Mouse (Mus musculus) heart, postnatal 0 days (tissue): Measurements from ENCODE around the gene Ube2f. TPM values are rescaled to one million over a fixed set of nuclear protein-coding genes. Genes with fewer than 3 reads are reported as not detected.
A peak's percentile ranks its signal among the peaks of the same experiment; 100 is the strongest.

ENCODE experiments used
- ATAC-seq: fragments of 200-750 bp; cut with Nextera tagmentation; 2 replicates; pipeline ENCODE4 v1.8.0; 2017; ENCODE audit warnings: low read depth, moderate number of reproducible peaks, moderate library complexity; ENCODE audit not compliant: insufficient read depth
- DNase-seq: peaks from one replicate; pipeline ENCODE4 v3.0.0-alpha.2; 2016; ENCODE audit warnings: low spot score
- H3K27ac ChIP-seq: fragments of 300-500 bp; sonication (generic); 2 replicates; pipeline ENCODE4 v1.5.1; 2014; ENCODE audit warnings: low read depth, mild to moderate bottlenecking
- H3K27me3 ChIP-seq: fragments of 300-500 bp; sonication (generic); 2 replicates; pipeline ENCODE4 v1.6.1; 2014; ENCODE audit warnings: low read length, mixed read lengths; ENCODE audit not compliant: control insufficient read depth, insufficient read depth
- H3K36me3 ChIP-seq: fragments of 300-500 bp; sonication (generic); replicated peaks from 2 replicates; pipeline ENCODE4 v1.6.1; 2014; ENCODE audit warnings: low read length, mixed read lengths; ENCODE audit not compliant: control insufficient read depth, insufficient read depth
- H3K4me1 ChIP-seq: fragments of 300-500 bp; sonication (generic); 2 replicates; pipeline ENCODE4 v1.6.1; 2014; ENCODE audit warnings: antibody characterized with exemption; ENCODE audit not compliant: control insufficient read depth, insufficient read depth
- H3K4me2 ChIP-seq: fragments of 300-500 bp; sonication (generic); 2 replicates; pipeline ENCODE4 v1.6.1; 2014; ENCODE audit warnings: low read depth, mild to moderate bottlenecking, low read length, moderate library complexity
- H3K4me3 ChIP-seq: fragments of 300-500 bp; sonication (generic); 2 replicates; pipeline ENCODE4 v1.5.1; 2014; ENCODE audit warnings: low read depth, low read length
- H3K9ac ChIP-seq: fragments of 300-500 bp; sonication (generic); replicated peaks from 2 replicates; pipeline ENCODE4 v1.6.1; 2014; ENCODE audit warnings: low read depth, low read length, mixed read lengths
- H3K9me3 ChIP-seq: fragments of 300-500 bp; sonication (generic); replicated peaks from 2 replicates; pipeline ENCODE4 v1.6.1; 2016; ENCODE audit warnings: low read length; ENCODE audit not compliant: control insufficient read depth
- CTCF ChIP-seq: IDR thresholded peaks from 2 replicates; pipeline ENCODE4 v1.5.1; 2016; ENCODE audit warnings: antibody characterized with exemption, control low read depth, low read depth
- EP300 ChIP-seq: IDR thresholded peaks from 2 replicates; pipeline ENCODE4 v1.6.1; 2016; ENCODE audit warnings: antibody characterized with exemption, low read depth
- WGBS: fragments of 180-500 bp; shearing (Covaris S2); extraction: QIAGEN DNeasy Blood & Tissue Kit; methylation state at CpG from one replicate; pipeline ENCODE4 v1.1.7; 2014; 5-methylcytosine and 5-hydroxymethylcytosine counted together
- polyA plus RNA-seq: library from polyadenylated mRNA; unstranded; fragments of >200 nt; fragmentation: Nextera tagmentation; extraction: Ambion mirVana; gene quantifications from 2 replicates; pipeline ENCODE4 v1.2.1, GENCODE M21; 2015
- total RNA-seq: library from RNA; depleted of rRNA; stranded (reverse); fragments of >200 nt; gene quantifications from 2 replicates; pipeline ENCODE4 v1.2.3, GENCODE M21; 2014; ENCODE audit warnings: low replicate concordance

Ube2f gene
- total and polyA plus RNA-seq, 2 experiments from 2014 or later: 69.6 to 79.3 TPM

DNA sequence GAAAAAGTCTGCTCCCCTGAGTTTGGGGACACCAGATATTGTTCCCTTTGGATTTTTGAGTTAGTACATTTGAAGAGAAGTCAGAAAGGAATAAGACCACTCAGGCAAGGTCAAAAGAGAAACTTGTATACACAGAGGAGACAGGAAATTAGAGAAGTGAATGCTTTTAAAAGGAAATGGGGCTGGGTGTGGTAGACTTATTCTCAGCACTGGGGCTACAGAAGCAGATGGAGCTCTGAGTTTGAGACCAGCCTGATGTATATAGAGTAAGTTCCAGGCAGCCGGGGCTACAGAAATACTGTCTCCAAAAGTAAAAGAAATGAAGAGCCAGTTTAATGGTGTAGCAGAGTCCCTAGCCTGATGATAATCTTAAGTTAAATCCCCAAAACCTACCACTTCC lies 32.5 kb downstream of the Ube2f start:
- no peak for DNase-seq
- no peak overlapping the region for H3K4me3 ChIP-seq
- H3K9me3 ChIP-seq: no peaks in the 10 kb centered on the region
- H3K27ac ChIP-seq: no peak overlapping the region
- TF ChIP-seq CTCF: no peak
- no peak for TF ChIP-seq EP300
- no peak overlapping the region for H3K4me2 ChIP-seq
- no peak for ATAC-seq
- no peaks in the 10 kb centered on the region for H3K27me3 ChIP-seq
- peaks cover 71% of the 10 kb centered on the region for H3K36me3 ChIP-seq
- H3K4me1 ChIP-seq: no peaks in the 10 kb centered on the region
- no peak overlapping the region for H3K9ac ChIP-seq
- WGBS: 93% methylated on average over 1 of the region's 1 CpGs

DNA sequence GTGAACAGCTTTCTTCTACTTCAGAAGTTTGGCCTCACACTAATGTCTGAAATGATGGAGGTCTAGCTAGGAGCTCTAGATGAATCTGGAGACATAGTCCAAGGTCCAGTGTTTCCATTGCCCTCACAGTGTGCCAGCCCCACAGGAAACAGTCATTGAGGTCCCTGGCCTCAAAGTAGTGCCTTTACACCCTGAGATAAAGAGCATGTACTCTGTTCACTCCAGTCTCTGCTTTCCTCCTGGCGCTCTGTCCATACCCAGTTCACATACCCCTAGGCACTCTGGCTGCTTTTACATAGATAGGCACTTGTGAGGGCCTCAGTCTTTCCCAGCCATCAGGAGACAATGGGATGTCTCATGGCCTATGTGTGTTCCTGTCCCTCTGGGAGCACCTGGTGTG lies 39.3 kb downstream of the Ube2f start:
- no peak for DNase-seq
- 89% methylated on average over 1 of the region's 1 CpGs for WGBS
- no peaks in the 10 kb centered on the region for H3K27me3 ChIP-seq
- no peak overlapping the region for H3K27ac ChIP-seq
- ATAC-seq: no peak
- no peaks in the 10 kb centered on the region for H3K9me3 ChIP-seq
- H3K4me3 ChIP-seq: no peak overlapping the region
- H3K4me2 ChIP-seq: no peak overlapping the region
- TF ChIP-seq CTCF (no peak), EP300 (no peak)
- H3K4me1 ChIP-seq: no peaks in the 10 kb centered on the region
- H3K9ac ChIP-seq: no peak overlapping the region
- peaks cover 53% of the 10 kb centered on the region for H3K36me3 ChIP-seq

DNA sequence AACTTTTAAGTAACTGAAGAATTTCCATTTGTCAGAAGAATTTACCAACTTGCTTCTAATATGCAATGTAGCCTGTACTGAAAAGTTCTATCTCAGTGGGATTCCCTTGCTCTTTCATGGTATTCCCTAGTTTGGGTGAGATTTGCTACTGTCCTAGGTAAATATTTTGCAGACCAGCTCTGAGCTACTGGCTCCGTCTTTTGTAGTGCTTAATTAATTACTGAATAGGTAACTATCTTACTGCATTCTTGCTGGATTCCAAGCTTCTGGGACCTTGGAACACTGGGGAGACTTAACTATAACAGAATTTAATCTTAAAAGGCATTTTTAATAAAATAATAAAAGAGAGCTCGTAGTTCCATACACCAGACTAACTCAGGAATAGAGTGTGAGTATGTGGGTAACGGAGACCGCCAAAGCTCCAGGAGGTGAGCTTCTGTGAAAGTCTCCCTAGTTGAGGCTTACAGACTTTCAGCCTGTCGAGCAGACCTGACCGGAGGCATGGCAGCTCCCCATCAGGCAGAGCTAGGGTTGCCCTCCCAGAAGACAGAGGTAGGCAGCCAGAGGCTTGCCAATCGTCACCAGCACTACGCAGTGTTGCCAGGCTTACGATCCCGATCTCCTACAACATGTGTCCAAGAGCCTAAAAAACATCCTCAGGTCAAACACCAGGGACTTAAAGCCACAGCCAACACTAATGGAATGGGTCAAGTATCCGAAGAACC lies 42.2 kb downstream of the Ube2f start:
- Histone ChIP-seq H3K4me3 (no peak overlapping the region), H3K4me1 (no peaks in the 10 kb centered on the region), H3K36me3 (peaks cover 28% of the 10 kb centered on the region), H3K4me2 (no peak overlapping the region), H3K9ac (no peak overlapping the region), H3K9me3 (no peaks in the 10 kb centered on the region), H3K27me3 (no peaks in the 10 kb centered on the region), H3K27ac (no peak overlapping the region)
- ATAC-seq (no peak), DNase-seq (no peak)
- no peak for TF ChIP-seq CTCF
- WGBS: 91% methylated on average over 11 of the region's 11 CpGs

DNA sequence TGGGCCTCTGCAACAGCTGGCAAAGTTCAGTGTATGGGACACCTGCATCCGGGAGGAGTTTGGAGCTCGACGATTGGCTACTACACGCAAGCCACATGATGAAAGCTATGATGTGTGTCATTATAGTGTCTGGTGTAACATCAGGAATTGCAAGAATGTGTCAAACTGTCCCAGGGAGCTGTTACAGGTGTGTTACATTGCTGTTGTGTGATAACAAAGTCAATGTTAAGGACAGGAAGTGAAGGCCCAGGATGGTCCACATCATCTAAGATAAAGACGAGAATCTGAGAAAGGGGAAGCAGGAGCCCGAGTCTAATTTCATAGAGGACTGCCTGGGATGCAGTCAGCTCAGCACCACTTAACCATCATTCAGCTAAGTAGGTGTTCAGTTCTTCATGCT lies 45.4 kb downstream of the Ube2f start:
- Histone ChIP-seq H3K27ac (no peak overlapping the region), H3K4me3 (no peak overlapping the region), H3K27me3 (no peaks in the 10 kb centered on the region), H3K4me2 (no peak overlapping the region), H3K4me1 (peaks cover 8% of the 10 kb centered on the region), H3K9me3 (no peaks in the 10 kb centered on the region), H3K9ac (no peak overlapping the region), H3K36me3 (peaks cover 9% of the 10 kb centered on the region)
- 83% methylated on average over 6 of the region's 6 CpGs for WGBS
- no peak for ATAC-seq
- no peak for DNase-seq
- TF ChIP-seq CTCF: no peak
- TF ChIP-seq EP300: no peak

DNA sequence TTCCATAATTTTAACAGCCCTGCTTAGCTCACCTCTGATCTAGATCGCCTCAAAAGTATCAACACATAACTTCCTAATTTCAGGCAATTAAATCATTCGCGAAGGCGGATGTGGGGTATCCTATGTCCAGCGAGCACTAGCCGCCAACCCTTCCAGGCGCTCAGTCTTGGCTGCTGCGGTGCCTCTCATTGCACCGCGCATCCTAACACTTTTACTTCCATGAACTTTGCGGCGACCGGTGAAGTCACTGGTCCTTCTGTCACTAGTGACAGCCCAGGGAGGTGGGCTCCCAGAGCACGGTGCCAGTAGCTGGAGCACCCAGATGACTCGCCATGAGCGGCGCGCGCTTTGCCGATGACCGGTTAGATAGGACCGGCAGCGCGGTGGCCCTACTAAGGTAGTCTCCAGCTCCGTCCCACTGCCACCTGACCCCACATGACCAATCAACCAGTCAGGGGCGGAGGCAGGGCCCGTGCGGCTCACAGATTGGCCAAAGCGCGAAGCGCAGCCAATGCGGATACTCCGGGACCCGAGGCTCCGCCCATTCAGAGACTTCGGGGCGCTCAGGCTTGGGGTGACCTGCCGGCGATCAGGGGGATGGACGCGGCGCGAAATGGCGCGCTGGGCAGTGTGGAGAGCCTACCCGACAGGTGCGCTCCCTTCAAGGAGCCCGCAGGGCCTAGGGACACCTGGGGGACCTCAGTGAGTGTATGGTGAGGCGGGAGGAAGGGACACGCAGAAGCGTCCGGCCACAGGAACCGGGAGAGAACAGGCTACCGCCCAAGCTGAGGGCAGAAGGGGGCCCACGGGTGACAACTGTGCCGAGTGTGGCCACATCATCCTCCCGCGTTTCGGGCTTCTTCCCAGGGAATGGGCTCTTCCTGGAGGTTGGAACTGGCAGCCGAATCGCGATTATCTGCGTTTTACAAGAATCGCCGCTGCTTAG lies 48.0 kb downstream of the Ube2f start, which contains the start of gene Scly:
Gene Scly, plus strand, starts transcription at position 540 of the 946 bp plus-strand sequence.
- H3K27ac ChIP-seq: peak within 1 kb of the TSS; percentile 41
- WGBS: under 1% methylated on average over 64 of the region's 65 CpGs
- TF ChIP-seq CTCF: no peak
- no peak for TF ChIP-seq EP300

More for the DNA sequence above, 48.0 kb downstream of the Ube2f start, which contains the start of gene Scly:
- Histone ChIP-seq H3K36me3 (peaks cover 12% of the 10 kb centered on the region), H3K4me2 (peak within 1 kb of the TSS; percentile 91), H3K4me1 (peaks cover 8% of the 10 kb centered on the region), H3K9ac (peak within 1 kb of the TSS; percentile 70), H3K4me3 (peak within 1 kb of the TSS; percentile 90), H3K27me3 (no peaks in the 10 kb centered on the region), H3K9me3 (no peaks in the 10 kb centered on the region)
- peak; percentile 99 for ATAC-seq
- peak; percentile 89 for DNase-seq
